Mouse (Mus musculus): ENCODE results near the gene Elmo3. TPM values are rescaled to one million over a fixed set of nuclear protein-coding genes. Genes with fewer than 3 reads are reported as not detected.
A peak's percentile ranks its signal among the peaks of the same experiment; 100 is the strongest.
"Not testable (repeated sequence)": the region's sequence is repeated elsewhere in the genome, so short reads cannot be mapped to it uniquely, and the experiment has no call there.

Gene Elmo3
- polyA plus RNA-seq, 1 experiment from 2014 or later, result 15.5 TPM

- peak; percentile 97 for TF ChIP-seq CTCF (IDR thresholded peaks at IDR 0.05; ENCODE audit: low read depth)
- WGBS, result 9% methylated on average over 31 of the region's 31 CpGs
- H3K9ac ChIP-seq (ENCODE audit: low read depth, low read length), result no peak overlapping the region
- peaks cover 18% of the 10 kb centered on the region for H3K4me1 ChIP-seq (replicated peaks; ENCODE audit: insufficient read depth, low read length)
- no peak for ATAC-seq (replicated peaks; ENCODE audit: low FRiP score, low read depth)
- H3K27me3 ChIP-seq (ENCODE audit: insufficient read depth, low read length), result peaks cover 4% of the 10 kb centered on the region; the same call in 1 of the 2 replicates
- H3K27ac ChIP-seq, result no peak overlapping the region
- peak overlapping the region; percentile 49; the same call in 1 of the 2 replicates for H3K4me3 ChIP-seq (replicated peaks; ENCODE audit: low read depth, low read length)
- H3K36me3 ChIP-seq (ENCODE audit: insufficient read depth, low read length), result no peaks in the 10 kb centered on the region
- H3K4me2 ChIP-seq (ENCODE audit: low read length), result peak overlapping the region; percentile 81
- H3K9me3 ChIP-seq (replicated peaks; ENCODE audit: low read length), result no peaks in the 10 kb centered on the region
- peak; percentile 94 for DNase-seq (ENCODE audit: low spot score)
Observed at GRCm38 (mm10) chr8:105290554-105291314, 14.7 kb upstream of the Elmo3 start.

DNA sequence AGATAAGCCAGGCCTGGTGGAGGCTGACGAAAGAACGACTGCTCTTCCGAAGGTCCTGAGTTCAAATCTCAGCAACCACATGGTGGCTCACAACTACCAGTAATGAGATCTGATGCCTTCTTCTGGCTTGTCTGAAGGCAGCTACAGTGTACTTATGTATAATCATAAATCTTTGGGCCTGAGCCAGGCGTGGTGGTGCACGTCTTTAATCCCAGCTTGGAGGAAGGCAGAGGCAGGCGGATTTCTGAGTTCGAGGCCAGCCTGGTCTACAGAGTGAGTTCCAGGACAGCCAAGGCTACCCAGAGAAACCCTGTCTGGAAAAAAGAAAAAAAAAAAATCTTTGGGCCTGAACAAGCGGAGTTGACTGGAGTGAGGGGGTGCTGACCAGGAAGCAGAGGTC lies 14.0 kb upstream of the Elmo3 start:
- H3K4me1 ChIP-seq (replicated peaks; ENCODE audit: insufficient read depth, low read length), result peaks cover 18% of the 10 kb centered on the region
- not testable (repeated sequence) for H3K9me3 ChIP-seq (replicated peaks; ENCODE audit: low read length); ATAC-seq (replicated peaks; ENCODE audit: low FRiP score, low read depth); H3K36me3 ChIP-seq (ENCODE audit: insufficient read depth, low read length); H3K27ac ChIP-seq; H3K4me3 ChIP-seq (replicated peaks; ENCODE audit: low read depth, low read length); H3K27me3 ChIP-seq (ENCODE audit: insufficient read depth, low read length); H3K4me2 ChIP-seq (ENCODE audit: low read length); H3K9ac ChIP-seq (ENCODE audit: low read depth, low read length); DNase-seq (ENCODE audit: low spot score)
- 80% methylated on average over 8 of the region's 8 CpGs for WGBS

DNA sequence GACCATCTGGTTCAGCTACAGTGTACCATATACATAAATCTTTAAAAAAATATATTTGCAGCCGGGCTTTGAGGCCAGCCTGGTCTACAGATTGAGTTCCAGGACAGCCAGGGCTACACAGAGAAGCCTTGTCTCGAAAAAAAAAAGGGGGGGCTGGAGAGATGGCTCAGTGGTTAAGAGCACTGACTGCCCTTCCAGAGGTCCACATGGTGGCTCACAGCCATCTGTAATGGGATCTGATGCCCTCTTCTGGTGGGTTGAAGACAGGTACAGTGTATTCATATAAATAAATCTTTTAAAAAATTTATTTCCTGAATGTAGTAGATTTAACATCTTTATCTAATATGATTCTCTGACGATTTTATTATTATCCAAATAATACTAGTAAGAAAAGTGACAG lies 13.6 kb upstream of the Elmo3 start:
- H3K9me3 ChIP-seq (replicated peaks; ENCODE audit: low read length); H3K4me3 ChIP-seq (replicated peaks; ENCODE audit: low read depth, low read length); H3K4me2 ChIP-seq (ENCODE audit: low read length); ATAC-seq (replicated peaks; ENCODE audit: low FRiP score, low read depth); H3K27me3 ChIP-seq (ENCODE audit: insufficient read depth, low read length); H3K9ac ChIP-seq (ENCODE audit: low read depth, low read length); H3K27ac ChIP-seq; H3K36me3 ChIP-seq (ENCODE audit: insufficient read depth, low read length); DNase-seq (ENCODE audit: low spot score): not testable (repeated sequence)
- 73% methylated on average over 3 of the region's 3 CpGs for WGBS
- peaks cover 18% of the 10 kb centered on the region for H3K4me1 ChIP-seq (replicated peaks; ENCODE audit: insufficient read depth, low read length)
- peak; percentile 33; the same call in 1 of the 2 replicates for TF ChIP-seq CTCF (IDR thresholded peaks at IDR 0.05; ENCODE audit: low read depth)

- 73% methylated on average over 7 of the region's 7 CpGs for WGBS
- H3K36me3 ChIP-seq (ENCODE audit: insufficient read depth, low read length), result no peaks in the 10 kb centered on the region
Observed at GRCm38 (mm10) chr8:105292471-105292870, 12.9 kb upstream of the Elmo3 start.

DNA sequence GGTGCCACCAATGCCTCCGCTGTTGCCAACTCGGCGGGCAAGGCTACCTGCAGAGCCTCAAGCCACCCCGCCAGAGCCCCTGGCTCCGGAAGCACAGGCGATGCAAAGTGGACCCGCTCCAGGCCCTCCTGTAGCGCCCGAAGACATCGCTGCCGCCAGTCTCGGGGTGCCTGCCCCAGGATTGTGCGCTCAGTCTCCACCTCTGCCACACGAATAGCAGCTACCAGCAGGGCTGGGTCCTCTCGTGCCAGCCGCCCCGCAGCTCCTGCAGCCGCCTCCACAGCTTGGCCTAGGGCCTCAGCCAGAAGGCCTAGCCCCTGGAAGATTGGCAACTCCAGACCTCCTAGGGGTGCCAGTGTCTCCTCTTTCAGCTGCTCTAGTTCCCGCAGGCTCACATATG lies 12.0 kb upstream of the Elmo3 start:
- Histone ChIP-seq H3K27me3 (ENCODE audit: insufficient read depth, low read length) (peaks cover 4% of the 10 kb centered on the region; the same call in 1 of the 2 replicates), H3K4me2 (ENCODE audit: low read length) (no peak overlapping the region), H3K4me1 (replicated peaks; ENCODE audit: insufficient read depth, low read length) (peaks cover 21% of the 10 kb centered on the region), H3K27ac (no peak overlapping the region), H3K9me3 (replicated peaks; ENCODE audit: low read length) (no peaks in the 10 kb centered on the region), H3K36me3 (ENCODE audit: insufficient read depth, low read length) (no peaks in the 10 kb centered on the region), H3K4me3 (replicated peaks; ENCODE audit: low read depth, low read length) (no peak overlapping the region), H3K9ac (ENCODE audit: low read depth, low read length) (no peak overlapping the region)
- 71% methylated on average over 19 of the region's 19 CpGs for WGBS
- ATAC-seq (replicated peaks; ENCODE audit: low FRiP score, low read depth) (no peak), DNase-seq (ENCODE audit: low spot score) (no peak)
- no peak for TF ChIP-seq CTCF (IDR thresholded peaks at IDR 0.05; ENCODE audit: low read depth)

More at GRCm38 (mm10) chr8:105292471-105292870, 12.9 kb upstream of the Elmo3 start:
- H3K4me2 ChIP-seq (ENCODE audit: low read length), result no peak overlapping the region
- H3K27me3 ChIP-seq (ENCODE audit: insufficient read depth, low read length), result peaks cover 4% of the 10 kb centered on the region; the same call in 1 of the 2 replicates
- no peaks in the 10 kb centered on the region for H3K9me3 ChIP-seq (replicated peaks; ENCODE audit: low read length)
- no peak for DNase-seq (ENCODE audit: low spot score)
- no peak overlapping the region for H3K27ac ChIP-seq
- no peak overlapping the region for H3K9ac ChIP-seq (ENCODE audit: low read depth, low read length)
- TF ChIP-seq CTCF (IDR thresholded peaks at IDR 0.05; ENCODE audit: low read depth), result no peak
- no peak for ATAC-seq (replicated peaks; ENCODE audit: low FRiP score, low read depth)
- peaks cover 18% of the 10 kb centered on the region for H3K4me1 ChIP-seq (replicated peaks; ENCODE audit: insufficient read depth, low read length)
- no peak overlapping the region for H3K4me3 ChIP-seq (replicated peaks; ENCODE audit: low read depth, low read length)

GRCm38 (mm10) chr8:105294776-105295175 lies 10.6 kb upstream of the Elmo3 start:
- Histone ChIP-seq H3K4me1 (replicated peaks; ENCODE audit: insufficient read depth, low read length) (peaks cover 19% of the 10 kb centered on the region), H3K9ac (ENCODE audit: low read depth, low read length) (no peak overlapping the region), H3K9me3 (replicated peaks; ENCODE audit: low read length) (no peaks in the 10 kb centered on the region), H3K27me3 (ENCODE audit: insufficient read depth, low read length) (peaks cover 4% of the 10 kb centered on the region; the same call in 1 of the 2 replicates), H3K36me3 (ENCODE audit: insufficient read depth, low read length) (0 out of 2 replicates have a peak, but pooled peaks cover 4% of the 10 kb centered on the region), H3K4me2 (ENCODE audit: low read length) (peak overlapping the region; percentile 23), H3K4me3 (replicated peaks; ENCODE audit: low read depth, low read length) (0 out of 2 replicates have a peak overlapping the region, but pooled peaks have one; percentile 18), H3K27ac (no peak overlapping the region)
- DNase-seq (ENCODE audit: low spot score) (no peak), ATAC-seq (replicated peaks; ENCODE audit: low FRiP score, low read depth) (no peak)
- WGBS, result 68% methylated on average over 9 of the region's 9 CpGs
- no peak for TF ChIP-seq CTCF (IDR thresholded peaks at IDR 0.05; ENCODE audit: low read depth)

All from kidney, postnatal 0 days (tissue).